Mouse (Mus musculus): ENCODE measurements at regions not wholly inside any gene's neighbourhood (a gene's known extent, or its start where the extent isn't known, plus 50 kb on each side); places are given as distances from the start of the nearest gene placed in this dataset.

GRCm38 (mm10) chr3:144137483-144137882 is 67.5 kb downstream of the Lmo4 start:
- DNase-seq (ENCODE audit: low spot score): no peak

- DNase-seq (ENCODE audit: low spot score): no peak
Measured at GRCm38 (mm10) chr3:144136432-144136831, 68.6 kb downstream of the Lmo4 start.

- no peak for DNase-seq (ENCODE audit: low spot score)
Measured at GRCm38 (mm10) chr3:144135646-144136045, 69.4 kb downstream of the Lmo4 start.

GRCm38 (mm10) chr3:144128042-144128441 is 77.0 kb downstream of the Lmo4 start:
- no peak for DNase-seq (ENCODE audit: low spot score)

GRCm38 (mm10) chr3:144124353-144124752 is 80.7 kb downstream of the Lmo4 start:
- DNase-seq (ENCODE audit: low spot score): no peak

GRCm38 (mm10) chr3:144123361-144124072 is 81.5 kb downstream of the Lmo4 start:
- DNase-seq (ENCODE audit: low spot score): no peak

- no peak for DNase-seq (ENCODE audit: low spot score)
Measured at GRCm38 (mm10) chr3:144119076-144119475, 85.9 kb downstream of the Lmo4 start.

- no peak for DNase-seq (ENCODE audit: low spot score)
Measured at GRCm38 (mm10) chr3:144113672-144114645, 91.1 kb downstream of the Lmo4 start.

- peak; percentile 61 for DNase-seq (ENCODE audit: low spot score)
Measured at GRCm38 (mm10) chr3:144110331-144111080, 94.5 kb downstream of the Lmo4 start.

GRCm38 (mm10) chr3:144109769-144110168 is 95.3 kb downstream of the Lmo4 start:
- peak; percentile 7 for DNase-seq (ENCODE audit: low spot score)

- no peak for DNase-seq (ENCODE audit: low spot score)
Measured at GRCm38 (mm10) chr3:144108310-144108709, 96.7 kb downstream of the Lmo4 start.

- DNase-seq (ENCODE audit: low spot score): no peak
Measured at GRCm38 (mm10) chr3:144107664-144108063, 97.4 kb downstream of the Lmo4 start.

- DNase-seq (ENCODE audit: low spot score): no peak
Measured at GRCm38 (mm10) chr3:144104366-144104765, 100.7 kb downstream of the Lmo4 start.

- no peak for DNase-seq (ENCODE audit: low spot score)
Measured at GRCm38 (mm10) chr3:144099444-144099843, 105.6 kb downstream of the Lmo4 start.

GRCm38 (mm10) chr3:144098762-144099161 is 106.3 kb downstream of the Lmo4 start:
- no peak for DNase-seq (ENCODE audit: low spot score)

GRCm38 (mm10) chr3:144091231-144091630 is 113.8 kb downstream of the Lmo4 start:
- no peak for DNase-seq (ENCODE audit: low spot score)

- DNase-seq (ENCODE audit: low spot score): peak; percentile 11
Measured at GRCm38 (mm10) chr3:144089790-144090256, 115.2 kb downstream of the Lmo4 start.

- DNase-seq (ENCODE audit: low spot score): no peak
Measured at GRCm38 (mm10) chr3:144088261-144088884, 116.6 kb downstream of the Lmo4 start.

- DNase-seq (ENCODE audit: low spot score): no peak
Measured at GRCm38 (mm10) chr3:144087771-144088170, 117.2 kb downstream of the Lmo4 start.

GRCm38 (mm10) chr3:144086176-144086575 is 118.8 kb downstream of the Lmo4 start:
- DNase-seq (ENCODE audit: low spot score): no peak

GRCm38 (mm10) chr3:144079960-144080359 is 125.1 kb downstream of the Lmo4 start:
- no peak for DNase-seq (ENCODE audit: low spot score)

Data from lung, postnatal 25 days (tissue).